Mouse (Mus musculus): ENCODE data around the gene Rcor1. TPM values are rescaled to one million over a fixed set of nuclear protein-coding genes. Genes with fewer than 3 reads are reported as not detected.

The Rcor1 gene
- polyA plus RNA-seq, 1 experiment = 12.0 TPM

GRCm38 (mm10) chr12:110999820-111000219 lies 39.3 kb upstream of the Rcor1 start:
- TF ChIP-seq POLR2A (IDR thresholded peaks at IDR 0.05; ENCODE audit: borderline replicate concordance, extremely low read depth, low read depth, low read length) = no peak
- no peak for TF ChIP-seq CTCF (IDR thresholded peaks at IDR 0.05; ENCODE audit: insufficient read depth, low read length)
- DNase-seq = no peak
- no peak overlapping the region for H3K4me3 ChIP-seq (replicated peaks; ENCODE audit: extremely low read depth, low read depth, low read length)
- H3K4me1 ChIP-seq (ENCODE audit: control insufficient read depth, insufficient read depth, low read length) = no peaks in the 10 kb centered on the region
- WGBS = 83% methylated on average over 2 of the region's 2 CpGs

DNA sequence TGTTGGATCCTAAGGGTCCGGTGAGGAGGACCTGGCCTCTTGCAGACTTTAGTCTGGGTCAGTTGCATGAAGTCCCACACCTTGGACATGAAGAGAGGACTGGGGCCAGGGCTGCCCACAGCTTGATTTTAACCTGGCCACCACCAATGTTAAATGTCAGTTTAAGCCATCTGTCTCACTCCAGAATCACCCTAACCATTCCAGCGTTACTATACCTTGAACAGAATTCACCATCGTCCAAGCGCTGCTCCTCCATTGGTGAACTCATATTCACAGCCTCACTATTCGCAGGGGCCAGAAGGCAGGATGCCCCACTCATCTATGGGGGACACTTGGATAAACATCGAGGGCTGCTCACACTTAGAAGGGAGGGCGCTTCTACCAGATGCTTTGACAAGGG lies 38.2 kb upstream of the Rcor1 start:
- TF ChIP-seq CTCF (IDR thresholded peaks at IDR 0.05; ENCODE audit: insufficient read depth, low read length) (no peak), POLR2A (IDR thresholded peaks at IDR 0.05; ENCODE audit: borderline replicate concordance, extremely low read depth, low read depth, low read length) (no peak)
- 85% methylated on average over 7 of the region's 7 CpGs for WGBS
- no peak for DNase-seq
- Histone ChIP-seq H3K4me1 (ENCODE audit: control insufficient read depth, insufficient read depth, low read length) (no peaks in the 10 kb centered on the region), H3K4me3 (replicated peaks; ENCODE audit: extremely low read depth, low read depth, low read length) (no peak overlapping the region)

GRCm38 (mm10) chr12:111004142-111004541 lies 35.0 kb upstream of the Rcor1 start:
- 71% methylated on average over 9 of the region's 9 CpGs for WGBS
- no peak for TF ChIP-seq CTCF (IDR thresholded peaks at IDR 0.05; ENCODE audit: insufficient read depth, low read length)
- no peak for DNase-seq
- Histone ChIP-seq H3K4me3 (replicated peaks; ENCODE audit: extremely low read depth, low read depth, low read length) (no peak overlapping the region), H3K4me1 (ENCODE audit: control insufficient read depth, insufficient read depth, low read length) (peaks cover 13% of the 10 kb centered on the region)

DNA sequence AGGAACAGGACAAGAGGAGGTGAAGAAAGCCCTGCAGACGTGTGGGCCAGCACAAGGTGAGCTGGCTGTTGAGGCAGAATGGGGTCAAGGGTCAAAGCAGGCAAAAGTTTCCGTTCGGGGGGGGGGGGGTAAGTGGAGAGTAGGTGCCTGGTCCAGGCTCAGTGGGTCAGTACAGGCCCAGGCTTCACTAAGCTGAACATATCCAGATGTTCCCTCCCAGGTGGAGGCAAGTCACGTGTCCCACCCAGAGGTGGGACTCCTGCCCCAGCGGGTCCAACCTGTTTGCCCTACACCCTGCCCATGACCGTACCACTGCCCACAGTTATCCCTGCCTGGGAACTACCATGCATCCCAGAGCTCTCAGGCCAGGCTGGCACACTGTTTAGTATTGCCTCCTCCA lies 33.3 kb upstream of the Rcor1 start:
- TF ChIP-seq POLR2A (IDR thresholded peaks at IDR 0.05; ENCODE audit: borderline replicate concordance, extremely low read depth, low read depth, low read length) (no peak), CTCF (IDR thresholded peaks at IDR 0.05; ENCODE audit: insufficient read depth, low read length) (no peak)
- no peak for DNase-seq
- H3K4me1 ChIP-seq (ENCODE audit: control insufficient read depth, insufficient read depth, low read length) = peaks cover 15% of the 10 kb centered on the region
- WGBS = 78% methylated on average over 6 of the region's 6 CpGs
- H3K4me3 ChIP-seq (replicated peaks; ENCODE audit: extremely low read depth, low read depth, low read length) = no peak overlapping the region

DNA sequence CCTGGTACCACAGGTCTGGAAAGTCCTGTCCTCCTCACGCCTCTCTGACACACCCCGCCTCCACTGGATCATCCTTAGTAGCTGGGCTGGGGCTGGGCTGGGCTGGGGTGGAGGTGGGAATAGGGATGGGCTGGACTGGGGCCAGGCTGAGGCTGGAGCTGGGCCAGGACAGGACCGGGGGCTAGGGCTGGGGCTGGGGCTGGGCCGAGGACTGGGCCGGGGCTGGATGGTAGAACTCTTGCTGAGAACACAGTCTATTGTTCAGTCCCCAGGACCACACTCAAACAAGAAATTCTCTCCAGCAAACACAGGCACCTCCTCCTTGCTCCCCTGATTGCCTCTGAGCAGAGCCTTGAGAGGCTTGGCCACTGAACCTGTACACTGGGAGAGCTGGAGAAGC lies 32.8 kb upstream of the Rcor1 start:
- no peak for TF ChIP-seq POLR2A (IDR thresholded peaks at IDR 0.05; ENCODE audit: borderline replicate concordance, extremely low read depth, low read depth, low read length)

DNA sequence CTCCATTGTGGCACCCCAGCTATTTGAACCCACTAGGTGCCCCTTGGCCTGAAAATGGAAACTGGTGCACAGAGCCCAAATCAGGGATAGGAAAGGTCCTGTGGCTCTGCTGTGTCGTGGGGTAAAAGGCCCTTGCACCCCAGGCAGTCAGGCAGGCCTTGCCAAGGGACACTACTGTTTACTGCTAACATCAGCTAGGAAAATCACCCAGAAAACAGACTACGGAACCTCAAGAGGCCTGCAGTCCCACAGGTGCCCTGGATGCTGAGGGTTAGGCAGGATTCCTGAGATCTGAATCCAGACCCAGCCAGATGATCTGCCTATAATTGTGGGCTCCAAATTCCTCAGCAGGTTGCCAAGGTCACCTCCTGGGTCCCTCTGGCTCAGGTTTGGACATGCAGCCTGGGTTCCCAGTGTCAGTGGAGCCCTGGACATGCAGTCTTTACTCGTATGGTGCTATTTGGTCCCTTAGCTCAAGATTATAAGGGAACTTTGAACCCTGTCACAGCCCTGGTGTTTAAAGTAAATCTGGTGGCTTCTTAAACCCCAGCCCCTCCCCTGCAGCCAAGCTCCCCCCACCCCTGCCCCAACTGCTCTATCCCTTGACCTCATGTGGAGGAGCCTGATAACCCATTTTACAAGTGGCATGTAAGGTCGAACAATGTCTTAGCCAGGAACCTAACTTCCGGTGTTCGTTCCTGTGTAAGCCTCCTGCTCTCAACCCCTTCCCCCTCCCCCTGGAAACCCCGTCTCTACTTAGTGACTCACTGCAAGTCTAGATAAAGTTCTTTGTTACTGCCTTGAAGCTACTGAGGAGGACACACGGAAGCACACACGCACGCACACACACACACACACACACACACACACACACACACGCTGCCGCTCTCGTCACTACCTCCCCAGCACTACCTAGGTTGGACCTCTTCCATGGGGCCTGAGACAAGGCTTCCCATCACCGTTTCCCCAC lies 31.7 kb upstream of the Rcor1 start:
- DNase-seq = no peak
- WGBS = 40% methylated on average over 14 of the region's 14 CpGs
- H3K4me3 ChIP-seq (replicated peaks; ENCODE audit: extremely low read depth, low read depth, low read length) = no peak overlapping the region
- TF ChIP-seq POLR2A (IDR thresholded peaks at IDR 0.05; ENCODE audit: borderline replicate concordance, extremely low read depth, low read depth, low read length) (no peak), CTCF (IDR thresholded peaks at IDR 0.05; ENCODE audit: insufficient read depth, low read length) (no peak)
- H3K4me1 ChIP-seq (ENCODE audit: control insufficient read depth, insufficient read depth, low read length) = peaks cover 15% of the 10 kb centered on the region

More for the DNA sequence above, 32.8 kb upstream of the Rcor1 start:
- WGBS = 52% methylated on average over 5 of the region's 5 CpGs
- Histone ChIP-seq H3K4me3 (replicated peaks; ENCODE audit: extremely low read depth, low read depth, low read length) (no peak overlapping the region), H3K4me1 (ENCODE audit: control insufficient read depth, insufficient read depth, low read length) (peaks cover 15% of the 10 kb centered on the region)
- no peak for DNase-seq

DNA sequence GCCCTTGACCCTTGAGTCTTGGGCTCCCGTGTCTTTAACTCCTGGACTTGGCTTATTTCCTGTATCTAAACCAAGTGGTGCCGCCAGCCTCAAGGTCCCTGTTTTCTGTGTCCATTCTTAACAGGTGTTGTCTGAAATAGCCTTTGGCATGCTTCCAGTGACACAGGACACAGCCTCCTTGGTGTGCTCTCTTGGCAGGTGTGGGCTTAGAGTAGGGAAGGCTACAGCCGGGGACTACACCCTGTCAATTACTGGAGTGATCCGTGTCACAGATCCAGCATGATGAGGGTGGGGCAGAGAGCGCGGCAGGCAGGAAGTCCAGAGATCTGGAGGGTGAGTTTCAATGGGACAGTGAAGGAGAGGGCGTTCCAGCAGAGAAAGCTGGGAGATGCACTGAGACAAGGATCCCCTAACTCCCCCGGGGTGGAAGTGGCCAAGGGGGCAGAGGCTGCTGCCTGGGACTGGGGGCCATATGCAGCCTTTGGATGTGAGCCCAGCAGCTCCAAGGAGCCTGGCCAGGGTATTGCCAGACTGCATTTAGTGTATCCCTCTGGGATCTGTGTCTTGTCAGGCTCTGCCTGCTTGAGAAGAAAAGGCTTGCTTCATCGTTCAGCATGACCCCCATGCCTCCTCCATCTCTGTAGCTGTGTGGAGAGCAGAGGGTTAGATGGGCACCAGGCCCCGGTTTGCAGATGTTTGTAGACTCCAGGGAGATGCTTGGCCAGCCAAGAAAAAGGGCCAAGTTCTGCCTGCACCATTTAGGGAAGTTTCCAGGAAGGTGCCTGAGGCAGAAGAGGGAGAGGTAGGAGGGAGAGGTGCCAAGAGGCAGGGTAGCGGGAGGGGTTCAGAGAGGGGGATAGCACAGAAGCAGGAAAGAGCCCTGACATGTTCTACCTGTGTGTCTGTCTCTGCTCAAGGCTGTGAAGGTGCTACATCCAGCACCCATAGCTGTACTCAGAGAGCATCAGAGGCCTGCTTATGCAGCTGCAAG lies 30.4 kb upstream of the Rcor1 start:
- TF ChIP-seq CTCF (IDR thresholded peaks at IDR 0.05; ENCODE audit: insufficient read depth, low read length) (no peak), POLR2A (IDR thresholded peaks at IDR 0.05; ENCODE audit: borderline replicate concordance, extremely low read depth, low read depth, low read length) (no peak)
- no peak for DNase-seq
- Histone ChIP-seq H3K4me1 (ENCODE audit: control insufficient read depth, insufficient read depth, low read length) (peaks cover 15% of the 10 kb centered on the region), H3K4me3 (replicated peaks; ENCODE audit: extremely low read depth, low read depth, low read length) (no peak overlapping the region)
- WGBS = 28% methylated on average over 11 of the region's 11 CpGs

GRCm38 (mm10) chr12:111009615-111010257 lies 29.4 kb upstream of the Rcor1 start:
- peaks cover 15% of the 10 kb centered on the region for H3K4me1 ChIP-seq (ENCODE audit: control insufficient read depth, insufficient read depth, low read length)
- no peak overlapping the region for H3K4me3 ChIP-seq (replicated peaks; ENCODE audit: extremely low read depth, low read depth, low read length)
- no peak for DNase-seq
- WGBS = 63% methylated on average over 6 of the region's 6 CpGs
- no peak for TF ChIP-seq POLR2A (IDR thresholded peaks at IDR 0.05; ENCODE audit: borderline replicate concordance, extremely low read depth, low read depth, low read length)
- TF ChIP-seq CTCF (IDR thresholded peaks at IDR 0.05; ENCODE audit: insufficient read depth, low read length) = no peak

GRCm38 (mm10) chr12:111016807-111017206 lies 22.3 kb upstream of the Rcor1 start:
- H3K4me1 ChIP-seq (ENCODE audit: control insufficient read depth, insufficient read depth, low read length) = no peaks in the 10 kb centered on the region
- 79% methylated on average over 3 of the region's 3 CpGs for WGBS
- no peak overlapping the region for H3K4me3 ChIP-seq (replicated peaks; ENCODE audit: extremely low read depth, low read depth, low read length)
- no peak for DNase-seq
- no peak for TF ChIP-seq POLR2A (IDR thresholded peaks at IDR 0.05; ENCODE audit: borderline replicate concordance, extremely low read depth, low read depth, low read length)
- TF ChIP-seq CTCF (IDR thresholded peaks at IDR 0.05; ENCODE audit: insufficient read depth, low read length) = no peak
